Mouse (Mus musculus) spleen, postnatal 14 days (tissue): ENCODE measurements around the gene Skint7.
"Not testable (repeated sequence)": the region's sequence is repeated elsewhere in the genome, so short reads cannot be mapped to it uniquely, and the experiment has no call there.

Experiments
- DNase-seq, 2 experiments: peaks; one replicate each; pipeline ENCODE4 v3.0.0; 2021 to 2022; ENCODE audit warnings: low spot score in 2 of 2

Gene Skint7

DNA sequence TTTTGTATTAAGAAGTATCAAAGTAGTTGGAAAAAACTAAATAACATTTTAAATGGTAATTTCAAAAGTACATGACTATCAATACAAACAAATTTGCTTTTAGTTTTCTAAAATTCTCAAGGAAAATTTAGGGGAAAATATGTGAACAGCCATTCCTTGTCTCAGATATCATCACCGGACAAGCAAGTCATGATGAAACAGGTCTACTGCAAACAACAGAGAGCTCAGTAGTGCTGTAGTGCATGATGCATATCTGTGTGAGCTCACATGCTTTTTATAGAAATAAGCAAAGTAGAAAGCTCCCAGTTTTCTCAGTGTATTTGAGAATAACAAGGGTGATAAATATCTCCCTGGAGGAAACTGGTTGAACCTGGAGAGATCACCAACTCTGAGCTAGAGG is at the start of gene Skint7:
TSS of gene Skint7 (plus strand) at position 301 of the 400 bp plus-strand sequence.
- DNase-seq, result no peak

- DNase-seq, result no peak
Observed at GRCm38 (mm10) chr4:111961309-111961708, 11.4 kb upstream of the Skint7 start.

- DNase-seq, result not testable (repeated sequence)
Observed at GRCm38 (mm10) chr4:111963241-111963640, 9.5 kb upstream of the Skint7 start.

- DNase-seq, result no peak
Observed at GRCm38 (mm10) chr4:111963669-111964068, 9.1 kb upstream of the Skint7 start.

GRCm38 (mm10) chr4:112005969-112006368 is 33.2 kb downstream of the Skint7 start, which contains the start of gene Skint1:
Skint1 (plus strand) TSS chr4:112006269.
- no peak for DNase-seq
